Mouse (Mus musculus) layer of hippocampus, adult 9-10 months (tissue): ENCODE measurements around the gene Clic1.
"Not testable (repeated sequence)": the region's sequence is repeated elsewhere in the genome, so short reads cannot be mapped to it uniquely, and the experiment has no call there.

ENCODE experiments used
- DNase-seq: peaks from one replicate; pipeline ENCODE4 v3.0.0; 2022; ENCODE audit warnings: low spot score

The Clic1 gene

DNA sequence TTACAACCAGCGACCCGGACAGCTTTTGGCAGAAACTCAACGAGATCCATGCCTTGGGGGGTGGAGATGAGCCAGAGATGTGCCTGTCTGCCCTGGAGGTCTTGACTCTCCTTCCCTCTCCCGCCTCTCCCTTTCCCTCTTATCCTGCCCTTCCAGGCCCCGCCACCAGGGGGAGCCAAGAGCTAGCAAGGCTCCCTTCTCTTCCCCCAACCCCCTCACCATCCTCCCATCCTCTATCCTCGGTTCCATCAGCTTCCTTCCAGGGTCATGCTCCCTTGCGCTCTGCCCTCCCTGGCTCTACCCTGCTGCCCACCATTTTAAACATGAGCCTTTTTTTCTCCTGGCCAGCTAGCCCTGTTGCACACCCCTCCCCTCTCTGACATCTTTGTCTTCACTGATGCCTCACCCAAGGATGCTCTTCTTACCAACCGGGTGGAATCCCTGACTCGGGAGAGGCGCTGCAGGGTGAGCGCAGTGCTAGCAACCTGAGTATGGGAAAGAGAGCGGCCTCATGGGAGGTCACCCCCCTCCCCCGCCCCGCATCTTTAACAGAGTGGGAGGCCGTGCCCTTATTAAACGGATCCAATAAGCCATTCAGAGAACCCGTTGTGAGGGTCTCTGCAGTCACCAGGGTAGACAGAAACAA, 28.5 kb upstream of the Clic1 start:
- DNase-seq = peak; percentile 71

DNA sequence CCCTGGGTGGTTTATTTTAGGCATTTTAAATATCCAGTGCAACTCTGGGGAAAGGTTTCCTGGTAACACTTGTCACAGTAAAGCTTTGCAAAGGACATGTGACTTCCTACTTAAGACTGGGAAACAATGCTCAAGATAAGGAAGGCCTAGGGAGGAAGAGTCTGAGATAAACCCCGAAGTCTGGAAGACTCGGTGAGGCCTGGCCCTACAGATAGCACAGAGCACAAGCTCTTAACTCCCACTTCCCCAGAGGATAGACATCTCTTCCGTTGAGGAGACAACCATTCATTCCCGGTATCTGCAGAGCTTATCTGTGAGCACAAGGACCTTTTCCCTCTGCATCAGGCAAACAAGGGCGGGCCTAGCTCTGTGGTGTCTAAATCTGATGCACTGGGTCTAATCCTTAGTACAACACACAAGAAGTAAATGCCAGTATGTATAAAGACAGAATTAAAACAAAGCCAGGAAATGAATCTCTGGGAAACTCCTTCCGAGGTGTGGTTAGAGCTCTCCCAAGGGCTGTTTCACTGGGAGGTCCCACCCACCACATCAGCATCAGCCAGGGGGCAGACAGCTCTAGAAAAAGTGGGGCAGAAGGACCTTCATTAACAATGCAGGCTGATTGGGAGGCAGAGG, 27.8 kb upstream of the Clic1 start:
- DNase-seq = no peak

DNA sequence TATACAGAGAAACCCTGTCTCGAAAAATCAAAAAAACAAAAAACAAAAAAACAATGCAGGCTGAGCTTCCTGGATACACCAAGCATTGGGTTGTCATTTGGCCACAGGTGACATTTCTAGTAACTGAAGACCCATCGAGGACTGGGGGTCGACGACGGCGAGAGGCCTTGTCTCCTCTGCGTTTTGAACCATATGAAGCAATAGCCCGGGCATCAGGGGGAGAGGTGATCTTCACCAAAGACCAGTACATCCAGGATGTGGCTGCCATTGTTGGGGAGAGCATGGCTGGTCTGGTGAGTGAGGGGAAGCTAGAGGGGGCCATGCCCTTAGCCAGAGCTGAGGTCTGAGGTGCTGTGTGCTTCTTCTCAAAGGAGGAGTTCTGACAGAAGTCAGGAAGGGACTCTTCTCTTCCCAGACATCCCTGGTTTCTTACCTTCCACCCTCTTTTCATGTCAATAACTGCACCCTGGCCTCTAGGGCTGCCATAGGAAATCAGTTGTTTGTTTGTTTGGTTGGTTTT, 27.2 kb upstream of the Clic1 start:
- DNase-seq = no peak

DNA sequence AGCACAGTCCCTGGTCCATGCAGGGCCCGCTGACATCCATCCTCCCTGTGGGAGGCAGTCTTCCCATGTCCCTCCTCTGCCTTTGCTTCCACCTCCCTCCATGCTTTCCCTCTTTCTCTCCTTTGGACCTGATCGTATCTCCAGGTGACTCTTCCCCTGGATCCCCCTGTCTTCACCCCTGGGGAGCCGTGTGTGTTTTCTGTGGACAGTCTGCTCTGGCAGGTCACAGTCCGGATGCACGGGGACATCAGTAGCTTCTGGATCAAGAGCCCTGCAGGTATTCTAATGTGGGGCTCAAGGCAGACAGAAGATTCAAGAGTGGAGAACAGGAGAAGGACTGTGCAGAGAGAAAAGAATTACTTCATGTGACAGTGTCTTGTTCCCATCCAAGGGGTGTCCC, 26.5 kb upstream of the Clic1 start:
- no peak for DNase-seq

- DNase-seq = no peak
These were observed 26.0 kb upstream of the Clic1 start for GRCm38 (mm10) chr17:35023756-35024155.

GRCm38 (mm10) chr17:35024261-35024660, 25.5 kb upstream of the Clic1 start:
- no peak for DNase-seq

GRCm38 (mm10) chr17:35024691-35025488, 24.9 kb upstream of the Clic1 start:
- DNase-seq = no peak

GRCm38 (mm10) chr17:35026206-35026605, 23.6 kb upstream of the Clic1 start:
- DNase-seq = no peak

DNA sequence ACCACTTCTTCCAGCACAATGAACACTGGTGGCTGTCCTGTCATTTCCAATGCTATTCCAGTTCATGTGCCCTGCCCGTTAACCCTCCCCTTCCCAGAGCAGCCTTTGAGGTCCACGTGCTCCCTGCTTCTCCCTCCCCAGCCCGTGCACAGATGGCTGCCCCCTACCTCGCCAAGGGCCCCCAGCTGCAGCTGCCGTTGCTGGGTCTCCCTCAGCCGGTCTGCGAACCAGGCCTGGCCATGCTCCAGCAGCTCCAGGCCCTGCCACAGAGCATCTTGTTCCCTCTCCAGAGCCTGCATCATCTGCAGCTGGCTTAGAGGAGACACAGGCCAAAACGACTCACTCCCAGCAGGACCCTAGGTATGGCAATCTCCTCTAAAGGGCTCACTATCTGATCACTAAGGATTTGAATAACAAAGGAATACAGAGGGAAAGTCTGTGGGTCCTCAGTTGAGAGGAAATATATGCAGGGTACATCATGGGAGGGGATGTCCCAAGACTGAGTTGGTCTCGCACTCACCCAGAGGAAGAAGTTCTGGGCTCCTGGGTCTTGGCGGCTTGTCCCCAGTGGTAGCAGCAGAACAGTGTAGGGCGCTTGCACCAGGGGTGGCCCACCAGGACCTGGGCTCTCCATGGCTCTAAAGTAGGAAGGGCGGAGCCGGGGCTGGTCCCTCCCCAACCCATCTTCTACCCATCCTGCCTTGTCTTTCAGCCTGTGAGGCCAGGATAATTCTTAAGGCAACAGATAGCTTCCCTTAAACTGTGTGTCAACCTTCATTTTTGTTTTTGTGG, 22.3 kb upstream of the Clic1 start, which contains the start of gene Sapcd1:
Gene Sapcd1 (minus strand): TSS at position 740 of the 792 bp plus-strand sequence.
- DNase-seq = no peak

DNA sequence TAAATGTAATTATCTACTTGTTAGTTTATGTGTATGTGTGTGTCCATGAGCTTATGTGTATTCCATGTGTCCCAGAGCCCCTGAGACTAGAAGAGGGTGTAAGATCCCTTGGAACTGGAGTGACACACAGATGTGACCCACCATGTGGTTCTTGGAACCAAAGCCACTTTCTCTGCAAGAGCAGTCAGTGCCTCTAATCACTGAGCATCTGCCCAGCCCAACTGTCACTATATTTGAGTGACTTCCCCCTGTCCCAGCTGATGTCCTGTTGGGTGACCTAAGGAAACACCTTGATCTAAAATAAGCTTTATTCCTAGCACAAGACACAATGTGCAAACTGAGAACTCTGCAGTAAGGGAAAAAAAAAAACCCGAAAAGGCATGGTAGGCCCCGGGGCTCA, 21.5 kb upstream of the Clic1 start:
- no peak for DNase-seq

DNA sequence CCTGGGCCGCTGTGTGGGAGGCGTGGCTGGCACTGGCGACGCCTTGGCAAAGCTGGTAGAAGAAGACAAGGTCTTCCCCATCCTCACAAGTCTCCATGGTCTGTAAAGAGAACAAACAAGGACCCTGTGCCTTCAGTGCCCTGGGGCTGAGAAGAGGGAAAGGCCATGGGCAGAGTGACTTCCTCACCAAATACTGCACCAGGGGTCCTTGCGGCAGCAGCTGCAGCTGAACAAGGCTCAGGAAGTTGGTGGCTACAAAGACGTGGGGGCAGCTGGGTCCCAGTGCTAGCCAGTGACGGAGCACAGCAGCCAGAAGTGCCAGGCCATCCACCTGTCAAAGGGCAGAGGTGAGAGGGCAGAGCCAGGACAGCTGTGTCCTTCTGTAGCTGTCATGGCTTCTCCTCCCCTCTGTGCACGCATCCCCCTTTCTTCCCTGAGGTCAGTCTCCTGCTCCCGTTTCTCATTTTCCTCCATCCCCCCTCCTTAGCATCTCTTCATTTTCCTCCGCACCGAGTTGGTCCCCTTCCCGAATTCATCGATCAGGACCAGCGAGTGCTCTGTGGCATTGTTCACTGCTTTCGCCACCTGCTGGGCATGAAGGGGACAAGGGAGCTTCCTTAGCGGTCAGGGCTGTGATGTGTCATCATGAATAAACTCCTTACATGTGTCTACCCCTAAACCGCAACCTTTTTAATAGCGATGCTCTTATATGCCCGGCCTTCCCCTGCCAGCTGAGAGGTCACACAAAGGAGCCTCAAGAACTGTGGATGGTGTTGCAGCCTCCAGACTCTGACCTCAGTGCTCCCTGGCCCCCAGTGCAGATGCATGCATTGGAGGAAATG, 19.9 kb upstream of the Clic1 start:
- no peak for DNase-seq

- no peak for DNase-seq
These were observed 18.5 kb upstream of the Clic1 start for GRCm38 (mm10) chr17:35031272-35031671.

DNA sequence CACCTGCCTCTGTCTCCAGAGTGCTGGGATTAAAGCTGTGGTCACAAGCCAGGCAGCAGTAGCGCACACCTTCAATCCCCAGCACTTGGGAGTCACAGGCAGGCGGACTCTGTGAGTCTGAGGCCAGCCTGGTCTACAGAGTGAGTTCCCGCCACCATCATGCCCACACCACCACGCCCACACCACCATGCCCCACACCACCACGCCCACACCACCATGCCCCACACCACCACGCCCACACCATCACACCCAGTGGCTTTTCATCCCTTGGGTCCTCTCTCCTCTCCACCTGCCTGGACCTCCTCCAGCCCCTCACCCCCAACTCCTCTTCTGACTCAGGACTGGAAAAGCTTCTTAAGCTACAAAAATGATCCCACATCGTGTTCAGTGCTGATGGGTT, 17.9 kb upstream of the Clic1 start:
- DNase-seq = no peak

DNA sequence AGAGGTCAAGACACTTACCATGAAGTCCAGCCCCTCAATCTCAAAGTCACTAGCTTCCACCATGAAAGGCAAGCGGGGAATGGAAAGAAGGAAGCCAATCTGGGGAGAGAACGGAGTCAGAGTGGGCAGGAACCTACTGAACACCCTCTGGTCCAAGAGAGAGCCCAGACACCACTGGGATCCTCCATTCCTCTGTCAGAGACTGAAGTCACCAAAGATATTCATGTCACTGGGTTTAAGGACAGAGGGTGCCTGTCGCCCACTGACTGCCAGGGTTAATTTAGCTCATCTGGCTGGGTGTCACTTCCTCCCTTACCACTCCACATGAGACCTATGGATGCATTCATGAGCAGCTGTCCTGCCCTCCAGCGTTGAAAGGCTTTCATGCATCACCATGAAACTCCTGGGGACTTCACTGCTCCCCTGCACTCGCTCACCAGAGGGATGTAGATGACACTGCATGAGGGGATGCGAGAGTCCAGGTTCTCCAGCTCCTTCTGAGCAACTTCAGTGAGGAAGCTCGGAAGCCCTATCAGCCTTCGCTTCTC, 17.4 kb upstream of the Clic1 start:
- no peak for DNase-seq

DNA sequence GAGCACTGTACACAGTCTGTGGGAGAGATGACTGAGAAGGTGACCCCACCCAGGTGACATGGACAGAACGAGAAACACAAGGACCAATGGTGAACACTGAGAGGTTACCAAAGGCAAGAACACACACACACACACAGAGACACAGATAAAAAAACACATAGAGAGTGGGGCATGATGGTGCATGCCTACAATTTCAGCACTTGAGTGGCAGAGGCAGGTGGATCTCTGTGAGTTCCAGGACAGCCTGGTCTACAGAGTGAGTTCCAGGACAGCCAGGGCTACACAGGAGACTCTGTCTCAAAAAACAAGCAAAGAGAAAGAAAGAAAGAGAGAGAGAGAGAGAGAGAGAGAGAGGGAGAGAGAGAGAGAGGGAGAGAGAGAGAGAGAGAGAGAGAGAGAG, 16.1 kb upstream of the Clic1 start:
- DNase-seq = not testable (repeated sequence)

GRCm38 (mm10) chr17:35034896-35035295, 14.9 kb upstream of the Clic1 start:
- no peak for DNase-seq

DNA sequence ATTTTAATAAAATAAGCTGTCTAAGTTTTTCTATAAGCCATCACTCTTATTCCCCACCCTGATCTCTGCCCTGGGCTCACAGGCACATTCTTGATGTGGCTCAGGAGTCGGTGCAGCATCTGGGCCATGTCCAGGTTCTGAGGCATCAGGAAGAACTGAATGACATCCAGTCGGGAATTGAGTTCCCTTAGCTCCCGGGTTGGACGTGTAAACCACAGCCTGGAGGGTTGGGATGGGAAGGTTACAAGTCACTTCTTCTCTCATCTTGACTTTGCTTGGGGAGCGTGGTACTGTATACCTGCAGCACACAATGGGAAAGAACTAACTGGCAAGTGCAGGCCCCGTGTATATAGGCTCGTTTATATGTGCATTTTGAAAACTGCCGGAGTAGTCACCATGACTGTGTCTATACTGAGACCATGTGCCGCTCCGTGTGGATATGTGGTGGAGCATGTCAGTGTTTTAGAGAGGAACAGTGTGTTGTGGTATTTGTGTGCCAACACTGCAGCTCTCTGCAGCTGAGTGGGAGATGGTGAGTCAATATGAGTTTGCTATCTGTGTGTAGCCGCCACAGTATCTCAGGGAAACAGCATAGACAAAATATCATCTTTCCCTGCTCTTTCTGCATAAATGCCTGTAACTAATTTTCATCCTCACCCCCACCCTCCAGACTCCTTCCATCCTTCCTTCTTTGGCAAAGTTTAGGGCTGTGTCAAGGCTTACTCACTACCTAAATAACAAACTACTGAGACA, 10.5 kb upstream of the Clic1 start:
- DNase-seq = no peak

GRCm38 (mm10) chr17:35043794-35044193, 6.0 kb upstream of the Clic1 start:
- no peak for DNase-seq

DNA sequence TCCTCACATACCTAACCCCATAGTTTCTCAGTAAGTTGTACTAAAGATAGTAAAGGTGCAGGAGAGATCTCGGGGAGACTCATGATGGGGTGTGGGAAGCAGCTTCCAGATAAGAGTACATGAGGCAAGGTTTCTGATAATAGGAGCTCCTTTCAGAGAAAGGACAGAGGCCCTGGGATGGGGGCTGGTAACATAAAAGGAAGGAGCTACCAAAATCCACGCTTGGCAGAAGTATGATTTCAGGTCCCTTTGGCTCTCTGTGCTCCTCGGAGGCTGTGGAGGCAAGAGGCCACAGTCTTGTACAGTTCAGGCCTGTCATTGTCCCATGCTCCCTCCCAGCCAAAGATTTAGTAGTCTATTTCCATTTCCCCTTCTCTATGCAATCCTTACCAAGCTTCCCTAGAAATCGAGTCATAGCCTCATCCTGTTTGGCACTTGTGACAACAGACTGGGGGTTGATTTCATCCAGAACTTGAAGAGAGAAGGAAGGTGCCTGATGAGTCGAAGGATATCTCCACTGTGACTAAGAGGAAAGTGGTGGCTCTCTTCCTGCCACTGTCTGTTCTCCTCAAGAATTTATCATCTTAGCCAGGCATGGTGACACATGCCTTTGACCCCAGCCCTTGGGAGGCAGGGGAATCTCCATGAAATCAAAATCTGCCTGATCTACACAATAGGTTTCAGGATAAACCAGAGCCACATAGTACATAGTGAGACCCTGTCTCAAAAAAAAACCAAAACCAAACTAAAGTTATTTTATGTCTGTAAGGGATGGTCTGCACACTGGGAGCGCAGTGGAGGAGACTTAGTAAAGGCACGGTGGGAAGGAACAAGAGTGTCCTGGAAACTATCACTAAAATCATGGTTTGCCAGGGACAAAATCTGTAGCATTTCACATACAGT, 4.6 kb upstream of the Clic1 start:
- no peak for DNase-seq
